Mouse (Mus musculus) intestine, embryonic 14.5 days (tissue): ENCODE results near the gene Rps19bp1. TPM values are rescaled to one million over a fixed set of nuclear protein-coding genes. Genes with fewer than 3 reads are reported as not detected.

Source experiments
- ATAC-seq: fragments of 200-750 bp; cut with Nextera tagmentation; replicated peaks from 2 replicates; pipeline ENCODE4 v1.8.0; 2017; ENCODE audit warnings: low read depth, moderate number of reproducible peaks, moderate TSS enrichment, moderate library complexity; ENCODE audit not compliant: low FRiP score, low TSS enrichment
- DNase-seq: peaks from one replicate; pipeline ENCODE4 v3.0.0-alpha.2; 2018; ENCODE audit warnings: low spot score
- H3K27ac ChIP-seq: fragments of 300-500 bp; sonication (generic); 2 replicates; pipeline ENCODE4 v1.5.1; 2014; ENCODE audit warnings: low read depth, mild to moderate bottlenecking, control low read depth
- H3K27me3 ChIP-seq: fragments of 300-500 bp; sonication (generic); replicated peaks from 2 replicates; pipeline ENCODE4 v1.6.1; 2014; ENCODE audit warnings: low read length, control low read depth; ENCODE audit not compliant: control insufficient read depth, insufficient read depth
- H3K36me3 ChIP-seq: fragments of 300-500 bp; sonication (generic); 2 replicates; pipeline ENCODE4 v1.6.1; 2014; ENCODE audit warnings: low read length, control low read depth; ENCODE audit not compliant: control insufficient read depth, insufficient read depth
- H3K4me1 ChIP-seq: fragments of 300-500 bp; sonication (generic); replicated peaks from 2 replicates; pipeline ENCODE4 v1.6.1; 2014; ENCODE audit warnings: low read length, control low read depth, mixed read lengths; ENCODE audit not compliant: control insufficient read depth, insufficient read depth
- H3K4me2 ChIP-seq: fragments of 300-500 bp; sonication (generic); 2 replicates; pipeline ENCODE4 v1.6.1; 2014; ENCODE audit warnings: low read length
- H3K4me3 ChIP-seq: fragments of 300-500 bp; sonication (generic); 2 replicates; pipeline ENCODE4 v1.5.1; 2014; ENCODE audit warnings: low read depth, low read length, control low read depth, mixed read lengths
- H3K9ac ChIP-seq: fragments of 300-500 bp; sonication (generic); 2 replicates; pipeline ENCODE4 v1.6.1; 2014; ENCODE audit warnings: mild to moderate bottlenecking, low read length
- H3K9me3 ChIP-seq: fragments of 300-500 bp; sonication (generic); 2 replicates; pipeline ENCODE4 v1.6.1; 2016; ENCODE audit warnings: low read length, control low read depth; ENCODE audit not compliant: control insufficient read depth
- WGBS: fragments of 180-500 bp; shearing (Covaris S2); extraction: QIAGEN DNeasy Blood & Tissue Kit; methylation state at CpG from one replicate; pipeline ENCODE4 v1.1.7; 2014; 5-methylcytosine and 5-hydroxymethylcytosine counted together
- polyA plus RNA-seq: library from polyadenylated mRNA; unstranded; fragments of >200 nt; fragmentation: Nextera tagmentation; extraction: Ambion mirVana; gene quantifications from 2 replicates; pipeline ENCODE4 v1.2.1, GENCODE M21; 2014

Rps19bp1 gene
- polyA plus RNA-seq, 1 experiment from 2014 or later: 67.2 TPM

- Histone ChIP-seq H3K27me3 (no peaks in the 10 kb centered on the region), H3K4me1 (peaks cover 15% of the 10 kb centered on the region), H3K27ac (peak overlapping the region; percentile 72), H3K36me3 (peaks cover 25% of the 10 kb centered on the region), H3K4me2 (peak overlapping the region; percentile 85), H3K9me3 (no peaks in the 10 kb centered on the region), H3K9ac (0 out of 2 replicates have a peak overlapping the region, but pooled peaks have one; percentile 5), H3K4me3 (0 out of 2 replicates have a peak overlapping the region, but pooled peaks have one; percentile 99)
- 65% methylated on average over 4 of the region's 4 CpGs for WGBS
- DNase-seq: no peak
- peak; percentile 14; the same call in 1 of the 2 replicates for ATAC-seq
Observed at GRCm38 (mm10) chr15:80233053-80233452, 31.1 kb downstream of the Rps19bp1 start.

GRCm38 (mm10) chr15:80232331-80232730 lies 31.8 kb downstream of the Rps19bp1 start:
- no peaks in the 10 kb centered on the region for H3K9me3 ChIP-seq
- no peak for DNase-seq
- no peak overlapping the region for H3K9ac ChIP-seq
- ATAC-seq: no peak
- no peak overlapping the region for H3K27ac ChIP-seq
- H3K4me1 ChIP-seq: peaks cover 15% of the 10 kb centered on the region
- H3K4me3 ChIP-seq: no peak overlapping the region
- H3K27me3 ChIP-seq: no peaks in the 10 kb centered on the region
- H3K4me2 ChIP-seq: no peak overlapping the region
- 65% methylated on average over 2 of the region's 2 CpGs for WGBS
- peaks cover 19% of the 10 kb centered on the region for H3K36me3 ChIP-seq

- 78% methylated on average over 17 of the region's 17 CpGs for WGBS
- no peaks in the 10 kb centered on the region for H3K27me3 ChIP-seq
- H3K4me3 ChIP-seq: no peak overlapping the region
- no peak overlapping the region for H3K27ac ChIP-seq
- no peak for ATAC-seq
- no peak overlapping the region for H3K9ac ChIP-seq
- no peaks in the 10 kb centered on the region for H3K9me3 ChIP-seq
- H3K36me3 ChIP-seq: no peaks in the 10 kb centered on the region
- no peak for DNase-seq
- H3K4me2 ChIP-seq: no peak overlapping the region
- H3K4me1 ChIP-seq: peaks cover 3% of the 10 kb centered on the region; the same call in 1 of the 2 replicates
Observed at GRCm38 (mm10) chr15:80228071-80228800, 35.9 kb downstream of the Rps19bp1 start.

GRCm38 (mm10) chr15:80225796-80226195 lies 38.3 kb downstream of the Rps19bp1 start:
- peak; percentile 64 for DNase-seq
- WGBS: 48% methylated on average over 2 of the region's 2 CpGs

GRCm38 (mm10) chr15:80225208-80225607 lies 38.9 kb downstream of the Rps19bp1 start:
- no peak overlapping the region for H3K9ac ChIP-seq
- no peaks in the 10 kb centered on the region for H3K27me3 ChIP-seq
- DNase-seq (peak; percentile 87), ATAC-seq (peak; percentile 69; the same call in 1 of the 2 replicates)
- no peaks in the 10 kb centered on the region for H3K4me1 ChIP-seq
- no peaks in the 10 kb centered on the region for H3K36me3 ChIP-seq
- no peak overlapping the region for H3K4me3 ChIP-seq
- no peak overlapping the region for H3K27ac ChIP-seq
- WGBS: 29% methylated on average over 9 of the region's 9 CpGs
- no peak overlapping the region for H3K4me2 ChIP-seq
- H3K9me3 ChIP-seq: no peaks in the 10 kb centered on the region

More at GRCm38 (mm10) chr15:80225796-80226195, 38.3 kb downstream of the Rps19bp1 start:
- Histone ChIP-seq H3K9me3 (no peaks in the 10 kb centered on the region), H3K27me3 (no peaks in the 10 kb centered on the region), H3K9ac (no peak overlapping the region), H3K36me3 (no peaks in the 10 kb centered on the region), H3K4me1 (no peaks in the 10 kb centered on the region), H3K4me2 (no peak overlapping the region), H3K4me3 (no peak overlapping the region), H3K27ac (no peak overlapping the region)
- no peak for ATAC-seq

- no peaks in the 10 kb centered on the region for H3K36me3 ChIP-seq
- no peak overlapping the region for H3K27ac ChIP-seq
- 0 out of 2 replicates have a peak, but pooled peaks cover 3% of the 10 kb centered on the region for H3K4me1 ChIP-seq
- H3K4me3 ChIP-seq: no peak overlapping the region
- no peaks in the 10 kb centered on the region for H3K27me3 ChIP-seq
- no peak overlapping the region for H3K9ac ChIP-seq
- no peaks in the 10 kb centered on the region for H3K9me3 ChIP-seq
- no peak for DNase-seq
- no peak for ATAC-seq
- 87% methylated on average over 7 of the region's 7 CpGs for WGBS
- no peak overlapping the region for H3K4me2 ChIP-seq
Observed at GRCm38 (mm10) chr15:80223751-80224150, 40.4 kb downstream of the Rps19bp1 start.

GRCm38 (mm10) chr15:80221031-80221430 lies 43.1 kb downstream of the Rps19bp1 start:
- 72% methylated on average over 8 of the region's 8 CpGs for WGBS
- Histone ChIP-seq H3K27ac (no peak overlapping the region), H3K36me3 (no peaks in the 10 kb centered on the region), H3K9me3 (no peaks in the 10 kb centered on the region), H3K9ac (no peak overlapping the region), H3K4me3 (no peak overlapping the region), H3K4me2 (no peak overlapping the region), H3K27me3 (no peaks in the 10 kb centered on the region), H3K4me1 (0 out of 2 replicates have a peak, but pooled peaks cover 3% of the 10 kb centered on the region)
- ATAC-seq (no peak), DNase-seq (no peak)

- H3K4me2 ChIP-seq: 0 out of 2 replicates have a peak overlapping the region, but pooled peaks have one; percentile 30
- no peak overlapping the region for H3K27ac ChIP-seq
- no peak overlapping the region for H3K9ac ChIP-seq
Observed at GRCm38 (mm10) chr15:80219705-80220657, 44.1 kb downstream of the Rps19bp1 start.

More at GRCm38 (mm10) chr15:80219705-80220657, 44.1 kb downstream of the Rps19bp1 start:
- ATAC-seq: no peak
- no peak overlapping the region for H3K4me3 ChIP-seq
- H3K27me3 ChIP-seq: no peaks in the 10 kb centered on the region
- H3K9me3 ChIP-seq: no peaks in the 10 kb centered on the region
- 0 out of 2 replicates have a peak, but pooled peaks cover under 1% of the 10 kb centered on the region for H3K36me3 ChIP-seq
- H3K4me1 ChIP-seq: 0 out of 2 replicates have a peak, but pooled peaks cover 3% of the 10 kb centered on the region
- WGBS: 57% methylated on average over 4 of the region's 4 CpGs
- DNase-seq: no peak
